Mouse (Mus musculus): ENCODE measurements around the gene Grik5. TPM values are rescaled to one million over a fixed set of nuclear protein-coding genes. Genes with fewer than 3 reads are reported as not detected.

Grik5 gene
- polyA plus RNA-seq, 1 experiment from 2014 or later, result 49.5 TPM

- in situ Hi-C loops (cut with MboI; ENCODE audit: low pct_unique_long_range_greater_than_20kb), result no loop called here
- H3K27me3 ChIP-seq, result no peaks in the 10 kb centered on the region
- CTCF ChIA-PET, result interaction anchor here (1.4 to 1.8 kb wide), 2 partner anchors 22 to 62 kb away, joined by 4 to 6 read pairs; no protein-coding TSS in a partner anchor
- POLR2A ChIA-PET, result no interaction called here
- no peak for ATAC-seq
- TF ChIP-seq CTCF (IDR thresholded peaks at IDR 0.05), result no peak
- no peak for DNase-seq (ENCODE audit: low read depth, low spot score)
Measured at GRCm38 (mm10) chr7:25031528-25031927, 40.6 kb downstream of the Grik5 start.

- ChIA-PET POLR2A (no interaction called here), CTCF (interaction anchor here (1.4 to 1.8 kb wide), 2 partner anchors 23 to 64 kb away, joined by 4 to 6 read pairs; no protein-coding TSS in a partner anchor)
- H3K27me3 ChIP-seq, result no peaks in the 10 kb centered on the region
- TF ChIP-seq CTCF (IDR thresholded peaks at IDR 0.05), result peak; percentile 91
- DNase-seq (ENCODE audit: low read depth, low spot score) (no peak), ATAC-seq (no peak)
- in situ Hi-C loops (cut with MboI; ENCODE audit: low pct_unique_long_range_greater_than_20kb), result no loop called here
Measured at GRCm38 (mm10) chr7:25030032-25030753, 42.0 kb downstream of the Grik5 start.

GRCm38 (mm10) chr7:25026452-25026851 is 45.7 kb downstream of the Grik5 start:
- ATAC-seq (no peak), DNase-seq (ENCODE audit: low read depth, low spot score) (no peak)
- ChIA-PET CTCF (no interaction called here), POLR2A (no interaction called here)
- in situ Hi-C loops (cut with MboI; ENCODE audit: low pct_unique_long_range_greater_than_20kb), result no loop called here
- no peaks in the 10 kb centered on the region for H3K27me3 ChIP-seq
- no peak for TF ChIP-seq CTCF (IDR thresholded peaks at IDR 0.05)

- in situ Hi-C loops (cut with MboI; ENCODE audit: low pct_unique_long_range_greater_than_20kb), result no loop called here
- H3K27me3 ChIP-seq, result no peaks in the 10 kb centered on the region
- POLR2A ChIA-PET, result no interaction called here
- no peak for DNase-seq (ENCODE audit: low read depth, low spot score)
- TF ChIP-seq CTCF (IDR thresholded peaks at IDR 0.05), result no peak
- CTCF ChIA-PET, result interaction anchor here (0.9 kb wide), 2 partner anchors 9 to 68 kb away, joined by 3 to 4 read pairs; no protein-coding TSS in a partner anchor
- no peak for ATAC-seq
Measured at GRCm38 (mm10) chr7:25025855-25026439, 46.2 kb downstream of the Grik5 start.

GRCm38 (mm10) chr7:25011592-25011991 is 60.6 kb downstream of the Grik5 start:
- POLR2A ChIA-PET, result no interaction called here
- in situ Hi-C loops (cut with MboI; ENCODE audit: low pct_unique_long_range_greater_than_20kb), result no loop called here
- no peak for TF ChIP-seq CTCF (IDR thresholded peaks at IDR 0.05)
- no peak for DNase-seq (ENCODE audit: low read depth, low spot score)
- H3K27me3 ChIP-seq, result no peaks in the 10 kb centered on the region
- CTCF ChIA-PET, result no interaction called here
- no peak for ATAC-seq

GRCm38 (mm10) chr7:25010090-25010913 is 61.8 kb downstream of the Grik5 start:
- H3K27me3 ChIP-seq, result peaks cover 3% of the 10 kb centered on the region
- POLR2A ChIA-PET, result no interaction called here
- CTCF ChIA-PET, result no interaction called here
- in situ Hi-C loops (cut with MboI; ENCODE audit: low pct_unique_long_range_greater_than_20kb), result no loop called here
- DNase-seq (ENCODE audit: low read depth, low spot score), result no peak
- ATAC-seq, result no peak
- TF ChIP-seq CTCF (IDR thresholded peaks at IDR 0.05), result no peak

- ChIA-PET POLR2A (no interaction called here), CTCF (no interaction called here)
- peaks cover 5% of the 10 kb centered on the region for H3K27me3 ChIP-seq
- no peak for DNase-seq (ENCODE audit: low read depth, low spot score)
- in situ Hi-C loops (cut with MboI; ENCODE audit: low pct_unique_long_range_greater_than_20kb), result no loop called here
- no peak for ATAC-seq
- no peak for TF ChIP-seq CTCF (IDR thresholded peaks at IDR 0.05)
Measured at GRCm38 (mm10) chr7:25009099-25009700, 62.9 kb downstream of the Grik5 start.

GRCm38 (mm10) chr7:25008635-25009034 is 63.5 kb downstream of the Grik5 start:
- ChIA-PET POLR2A (no interaction called here), CTCF (no interaction called here)
- in situ Hi-C loops (cut with MboI; ENCODE audit: low pct_unique_long_range_greater_than_20kb), result no loop called here
- no peak for DNase-seq (ENCODE audit: low read depth, low spot score)
- no peak for TF ChIP-seq CTCF (IDR thresholded peaks at IDR 0.05)
- ATAC-seq, result no peak
- peaks cover 10% of the 10 kb centered on the region for H3K27me3 ChIP-seq

- ATAC-seq, result no peak
- H3K27me3 ChIP-seq, result peaks cover 14% of the 10 kb centered on the region
- in situ Hi-C loops (cut with MboI; ENCODE audit: low pct_unique_long_range_greater_than_20kb), result no loop called here
- TF ChIP-seq CTCF (IDR thresholded peaks at IDR 0.05), result no peak
- POLR2A ChIA-PET, result no interaction called here
- DNase-seq (ENCODE audit: low read depth, low spot score), result no peak
- CTCF ChIA-PET, result no interaction called here
Measured at GRCm38 (mm10) chr7:25007609-25008374, 64.4 kb downstream of the Grik5 start.
